Mouse (Mus musculus) kidney, embryonic 16.5 days (tissue): ENCODE results near the gene Inafm2. TPM values are rescaled to one million over a fixed set of nuclear protein-coding genes. Genes with fewer than 3 reads are reported as not detected.

Experiments
- ATAC-seq: fragments of 200-750 bp; cut with Nextera tagmentation; 2 replicates; pipeline ENCODE4 v1.8.0; 2017; ENCODE audit warnings: moderate TSS enrichment; ENCODE audit not compliant: low FRiP score, low TSS enrichment
- H3K27ac ChIP-seq: fragments of 300-500 bp; sonication (generic); 2 replicates; pipeline ENCODE4 v1.5.1; 2014; ENCODE audit warnings: low read length
- H3K27me3 ChIP-seq: fragments of 300-500 bp; sonication (generic); 2 replicates; pipeline ENCODE4 v1.6.1; 2014; ENCODE audit warnings: low read length, control low read depth, mixed read lengths; ENCODE audit not compliant: insufficient read depth
- H3K36me3 ChIP-seq: fragments of 300-500 bp; sonication (generic); 2 replicates; pipeline ENCODE4 v1.6.1; 2014; ENCODE audit warnings: low read length, control low read depth, mixed read lengths; ENCODE audit not compliant: insufficient read depth
- H3K4me1 ChIP-seq: fragments of 300-500 bp; sonication (generic); 2 replicates; pipeline ENCODE4 v1.6.1; 2014; ENCODE audit warnings: low read length, control low read depth, mixed read lengths; ENCODE audit not compliant: insufficient read depth
- H3K4me2 ChIP-seq: fragments of 300-500 bp; sonication (generic); replicated peaks from 2 replicates; pipeline ENCODE4 v1.6.1; 2014; ENCODE audit warnings: low read depth, low read length
- H3K4me3 ChIP-seq: fragments of 300-500 bp; sonication (generic); 2 replicates; pipeline ENCODE4 v1.5.1; 2014; ENCODE audit warnings: mild to moderate bottlenecking, low read length
- H3K9ac ChIP-seq: fragments of 300-500 bp; sonication (generic); replicated peaks from 2 replicates; pipeline ENCODE4 v1.6.1; 2014; ENCODE audit warnings: low read length
- H3K9me3 ChIP-seq: fragments of 300-500 bp; sonication (generic); 2 replicates; pipeline ENCODE4 v1.6.1; 2016; ENCODE audit warnings: low read length, control low read depth
- WGBS: fragments of 180-500 bp; shearing (Covaris S2); extraction: QIAGEN DNeasy Blood & Tissue Kit; methylation state at CpG from one replicate; pipeline ENCODE4 v1.1.7; 2014; 5-methylcytosine and 5-hydroxymethylcytosine counted together
- polyA plus RNA-seq: library from polyadenylated mRNA; unstranded; fragments of >200 nt; fragmentation: Nextera tagmentation; extraction: Ambion mirVana; gene quantifications from 2 replicates; pipeline ENCODE4 v1.2.1, GENCODE M21; 2015

Gene Inafm2
- polyA plus RNA-seq, 1 experiment from 2014 or later, result 15.2 TPM

DNA sequence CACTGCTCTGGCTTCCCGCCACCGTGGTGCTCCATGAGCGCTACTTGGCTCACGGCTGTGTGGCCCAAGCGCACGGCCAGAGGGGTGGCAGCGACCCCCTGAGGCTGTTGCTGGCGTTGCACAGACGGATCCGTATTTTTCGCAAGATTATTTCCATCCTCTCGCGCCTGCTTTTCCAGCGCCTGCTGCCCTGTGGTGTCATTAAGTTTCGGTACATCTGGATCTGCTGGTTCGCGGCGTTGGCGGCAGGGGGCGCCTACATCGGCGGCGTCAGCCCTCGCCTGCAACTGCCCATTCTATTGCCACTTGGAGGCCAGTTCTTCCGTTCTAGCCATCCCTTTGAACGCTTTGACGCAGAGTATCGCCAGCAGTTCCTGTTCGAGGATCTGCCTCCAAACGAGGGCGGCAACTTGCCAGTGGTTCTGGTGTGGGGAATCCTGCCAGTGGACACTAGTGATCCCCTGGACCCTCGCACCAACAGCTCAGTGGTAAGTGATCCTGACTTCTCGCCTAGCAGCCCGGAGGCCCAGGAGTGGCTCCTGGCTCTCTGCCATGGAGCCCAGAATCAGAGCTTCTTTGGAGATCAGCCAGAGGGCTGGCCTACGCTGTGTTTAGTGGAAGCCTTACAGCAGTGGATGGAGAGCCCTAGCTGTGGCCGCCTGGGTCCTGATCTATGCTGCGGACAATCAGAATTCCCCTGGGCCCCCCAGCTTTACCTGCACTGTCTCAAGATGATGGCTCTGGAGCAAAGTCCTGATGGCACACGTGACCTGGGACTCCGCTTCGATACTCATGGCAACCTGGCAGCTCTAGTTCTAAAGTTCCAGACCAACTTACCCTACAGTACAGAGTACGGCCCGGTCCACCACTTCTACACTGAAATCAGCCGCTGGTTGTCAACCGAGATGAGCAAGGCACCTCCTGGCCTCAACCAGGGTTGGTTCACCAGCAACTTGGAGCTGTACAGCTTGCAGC, 45.3 kb downstream of the Inafm2 start:
- Histone ChIP-seq H3K27me3 (0 out of 2 replicates have a peak, but pooled peaks cover 11% of the 10 kb centered on the region), H3K27ac (no peak overlapping the region), H3K4me2 (peak overlapping the region; percentile 33), H3K9me3 (no peaks in the 10 kb centered on the region), H3K4me1 (no peaks in the 10 kb centered on the region), H3K9ac (no peak overlapping the region), H3K4me3 (peak overlapping the region; percentile 2; the same call in 1 of the 2 replicates), H3K36me3 (no peaks in the 10 kb centered on the region)
- 0 out of 2 replicates have a peak, but pooled peaks have one; percentile 10 for ATAC-seq
- WGBS, result 24% methylated on average over 44 of the region's 44 CpGs

DNA sequence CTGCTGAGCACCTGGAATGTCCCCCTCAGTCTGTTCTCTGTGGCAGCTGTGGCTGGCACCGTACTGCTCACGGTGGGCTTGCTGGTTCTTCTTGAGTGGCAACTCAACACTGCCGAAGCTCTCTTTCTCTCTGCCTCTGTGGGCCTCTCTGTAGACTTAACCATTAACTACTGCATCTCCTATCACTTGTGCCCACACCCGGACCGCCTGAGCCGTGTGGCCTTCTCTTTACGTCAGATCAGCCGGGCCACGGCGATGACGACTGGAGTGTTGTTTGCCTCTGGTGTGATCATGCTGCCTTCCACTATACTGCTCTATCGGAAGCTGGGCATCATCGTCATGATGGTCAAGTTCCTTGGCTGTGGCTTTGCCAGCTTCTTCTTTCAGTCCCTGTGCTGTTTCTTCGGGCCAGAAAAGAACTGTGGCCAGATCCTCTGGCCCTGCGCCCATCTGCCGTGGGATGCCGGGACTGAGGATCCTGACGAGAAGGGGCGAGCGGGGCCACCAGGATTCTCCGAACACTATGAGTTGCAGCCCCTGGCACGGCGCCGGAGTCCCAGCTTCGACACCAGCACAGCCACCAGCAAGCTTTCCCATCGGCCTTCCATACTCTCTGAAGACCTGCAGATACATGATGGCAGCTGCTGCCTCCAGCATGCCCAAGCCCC, 46.2 kb downstream of the Inafm2 start:
- H3K9me3 ChIP-seq, result no peaks in the 10 kb centered on the region
- H3K27ac ChIP-seq, result no peak overlapping the region
- no peak overlapping the region for H3K9ac ChIP-seq
- 94% methylated on average over 26 of the region's 26 CpGs for WGBS
- H3K27me3 ChIP-seq, result 0 out of 2 replicates have a peak, but pooled peaks cover 11% of the 10 kb centered on the region
- no peak for ATAC-seq
- H3K4me3 ChIP-seq, result no peak overlapping the region
- H3K36me3 ChIP-seq, result no peaks in the 10 kb centered on the region
- no peaks in the 10 kb centered on the region for H3K4me1 ChIP-seq
- no peak overlapping the region for H3K4me2 ChIP-seq

- no peaks in the 10 kb centered on the region for H3K4me1 ChIP-seq
- H3K4me3 ChIP-seq, result no peak overlapping the region
- 0 out of 2 replicates have a peak, but pooled peaks cover 11% of the 10 kb centered on the region for H3K27me3 ChIP-seq
- H3K9me3 ChIP-seq, result no peaks in the 10 kb centered on the region
- H3K36me3 ChIP-seq, result no peaks in the 10 kb centered on the region
- no peak overlapping the region for H3K9ac ChIP-seq
- 77% methylated on average over 4 of the region's 4 CpGs for WGBS
- no peak overlapping the region for H3K27ac ChIP-seq
- H3K4me2 ChIP-seq, result no peak overlapping the region
- no peak for ATAC-seq
Observed at GRCm38 (mm10) chr2:118792259-118792613, 46.7 kb downstream of the Inafm2 start.

DNA sequence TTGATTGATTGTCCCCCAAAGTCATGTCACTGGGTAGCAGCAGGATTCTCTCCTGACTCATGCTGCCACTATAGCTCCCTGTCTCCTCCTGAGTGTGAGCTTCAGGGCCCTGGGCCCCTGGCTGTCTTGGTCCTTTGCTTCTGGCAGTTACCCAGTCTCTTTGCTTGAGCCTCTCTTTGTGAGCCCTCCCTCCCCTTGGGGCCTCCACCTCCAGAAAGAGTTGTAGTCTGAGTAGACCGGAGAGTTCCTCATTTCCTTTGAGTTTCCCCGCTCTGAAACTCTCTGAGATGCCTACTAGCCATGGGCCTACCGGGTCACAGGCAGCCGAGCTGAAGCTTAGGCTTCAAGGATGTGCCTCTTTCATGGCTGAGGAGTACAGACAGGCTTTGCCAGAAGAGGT, 48.1 kb downstream of the Inafm2 start:
- ATAC-seq, result no peak
- no peaks in the 10 kb centered on the region for H3K36me3 ChIP-seq

More for the DNA sequence above, 48.1 kb downstream of the Inafm2 start:
- Histone ChIP-seq H3K4me3 (no peak overlapping the region), H3K9ac (no peak overlapping the region), H3K9me3 (no peaks in the 10 kb centered on the region), H3K27me3 (0 out of 2 replicates have a peak, but pooled peaks cover 11% of the 10 kb centered on the region), H3K4me1 (no peaks in the 10 kb centered on the region), H3K4me2 (no peak overlapping the region), H3K27ac (no peak overlapping the region)
- WGBS, result 80% methylated on average over 4 of the region's 4 CpGs

Other genes starting within 250 kb of the Inafm2 start
- 7.6 and 9.9 TPM in 2 replicates for gene Bmf, start 196.1 kb upstream of the Inafm2 start, polyA plus RNA-seq
- gene Bub1b, start 147.5 kb upstream of the Inafm2 start, polyA plus RNA-seq, result 102 and 112 TPM in 2 replicates
- 0.60 and 1.4 TPM in 2 replicates for gene Pak6, start 82.5 kb upstream of the Inafm2 start, polyA plus RNA-seq
- gene Ankrd63, start 41.8 kb upstream of the Inafm2 start, polyA plus RNA-seq, result 0.25 and 0.30 TPM in 2 replicates
- 1.4 and 1.7 TPM in 2 replicates for gene Plcb2, start 17.3 kb upstream of the Inafm2 start, polyA plus RNA-seq
- gene Ccdc9b, start 16.9 kb downstream of the Inafm2 start, polyA plus RNA-seq, result 1.3 and 1.4 TPM in 2 replicates
- gene Phgr1, start 27.0 kb downstream of the Inafm2 start, polyA plus RNA-seq, result not detected in 2 replicates
- gene Disp2, start 34.0 kb downstream of the Inafm2 start, polyA plus RNA-seq, result 0.46 and 0.81 TPM in 2 replicates
- gene Knstrn, start 68.2 kb downstream of the Inafm2 start, polyA plus RNA-seq, result 113 and 119 TPM in 2 replicates
- 91.0 and 91.1 TPM in 2 replicates for gene Ivd, start 116.2 kb downstream of the Inafm2 start, polyA plus RNA-seq
- gene Bahd1, start 154.6 kb downstream of the Inafm2 start, polyA plus RNA-seq, result 3.1 and 3.5 TPM in 2 replicates
- gene Chst14, start 180.7 kb downstream of the Inafm2 start, polyA plus RNA-seq, result 26.8 and 28.6 TPM in 2 replicates